Mouse (Mus musculus) left cerebral cortex, postnatal 36 days (tissue): Measurements from ENCODE around the gene Bag1. TPM values are rescaled to one million over a fixed set of nuclear protein-coding genes. Genes with fewer than 3 reads are reported as not detected.

ENCODE experiments used
- DNase-seq, 2 experiments: peaks; one replicate each; pipeline ENCODE4 v3.0.0; 2021 to 2022; ENCODE audit warnings: low spot score in 2 of 2, mixed read lengths in 1 of 2
- intact Hi-C: fragments of 180-260 bp; cut with DNase I; formaldehyde crosslinking; loops from one replicate; pipeline ENCODE4 v1.15.1; 2025
- total RNA-seq, 2 experiments: library from RNA; stranded (reverse); gene quantifications; 2 replicates each; pipeline ENCODE4 v1.2.3; 2021

Gene Bag1
- 100 to 1,000 TPM; 170 to 211 TPM for total RNA-seq

DNA sequence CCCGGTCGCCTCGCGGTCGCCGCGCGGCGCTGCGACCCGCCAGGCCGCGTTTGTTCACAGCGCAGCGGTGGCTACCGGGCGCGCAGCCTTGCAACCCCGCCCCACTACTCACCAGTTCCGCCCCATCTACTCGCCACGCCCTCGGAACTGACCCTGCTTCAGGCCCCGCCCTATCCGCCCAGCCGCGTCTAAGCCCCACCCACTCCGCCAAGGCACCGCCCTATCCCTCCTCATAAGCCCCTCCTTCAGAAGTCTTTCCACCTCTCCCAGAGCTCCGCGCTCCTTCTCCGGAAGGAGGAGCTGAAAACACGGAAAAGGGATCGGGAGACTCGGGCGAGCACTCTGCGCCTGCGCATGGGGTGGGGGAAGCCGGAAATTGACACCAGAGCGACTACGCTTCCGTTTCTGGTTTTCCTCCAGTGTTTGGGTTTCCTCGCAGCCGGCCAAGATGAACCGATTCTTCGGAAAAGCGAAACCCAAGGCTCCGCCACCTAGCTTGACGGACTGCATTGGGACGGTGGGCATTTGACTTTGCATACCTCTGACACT lies at the start of gene Bag1, which contains the start of gene Chmp5:
TSS of gene Bag1 (minus strand) at position 135 of the 549 bp plus-strand sequence.
TSS of gene Chmp5 (plus strand) at position 248 of the 549 bp plus-strand sequence.
- DNase-seq: peak; percentile 97 to 98
- intact Hi-C loops: loop anchor here (2.0 to 5.0 kb wide), 2 partner anchors 23 to 191 kb away; partner anchors contain the start of genes Nfx1 and Smu1

DNA sequence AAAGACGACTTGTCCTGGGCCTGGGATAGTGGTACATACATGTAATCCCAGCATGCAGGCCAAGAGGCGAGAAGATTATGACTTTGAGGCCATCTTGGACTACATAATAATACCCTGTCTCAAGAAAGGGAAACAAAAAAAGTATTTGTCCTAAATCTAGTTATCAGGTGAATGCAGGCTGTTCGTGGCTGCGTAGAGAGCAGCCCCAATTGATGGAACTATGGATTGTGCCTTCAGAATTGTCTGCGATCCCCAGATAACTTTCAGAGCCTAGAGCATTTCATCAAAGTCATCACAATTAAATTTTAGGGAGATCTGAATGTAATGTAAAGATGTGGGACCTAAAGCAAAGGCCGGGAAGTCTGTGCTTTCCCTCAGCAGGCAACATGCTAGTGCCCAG lies 48.2 kb upstream of the Bag1 start:
- intact Hi-C loops: no loop called here
- DNase-seq: no peak

DNA sequence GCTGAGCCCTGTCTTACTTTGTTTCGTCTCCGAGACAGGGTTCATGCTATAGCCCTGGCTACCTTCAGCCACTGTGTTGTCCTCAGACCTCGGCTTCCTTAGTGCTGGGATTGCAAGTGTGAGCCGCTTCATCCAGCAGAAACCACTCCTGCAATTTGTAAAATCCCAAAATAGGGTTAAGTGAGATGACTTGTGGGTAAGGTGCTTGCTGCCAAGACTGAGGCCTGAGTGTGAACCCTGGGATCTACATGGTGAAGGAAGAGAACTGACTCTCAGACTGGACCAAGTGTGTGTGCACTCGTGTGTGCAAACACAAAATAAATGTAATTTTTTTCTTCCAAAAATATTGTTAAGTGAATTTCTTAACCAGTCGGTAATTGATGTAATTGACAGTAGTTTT lies 41.5 kb upstream of the Bag1 start:
- no peak for DNase-seq
- intact Hi-C loops: no loop called here

DNA sequence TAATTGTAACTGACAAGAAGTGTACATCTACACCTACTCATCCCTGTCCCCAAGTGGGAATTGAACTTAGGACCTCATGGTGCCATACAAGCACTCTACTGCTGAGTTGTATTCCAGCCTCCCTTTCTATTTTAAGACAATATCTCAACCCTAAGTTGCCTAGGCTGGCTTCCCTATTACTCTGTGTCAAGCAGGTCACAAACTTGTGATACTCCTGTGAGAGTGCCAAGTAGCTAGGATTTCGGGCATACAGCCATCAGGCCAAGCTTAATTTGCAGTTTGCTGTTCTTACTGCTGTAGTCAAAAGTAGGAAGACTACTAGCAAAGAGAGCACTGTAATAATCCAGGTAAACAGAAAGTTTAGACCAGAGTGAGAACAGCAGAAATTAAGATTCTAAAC lies 35.6 kb upstream of the Bag1 start:
- intact Hi-C loops: no loop called here
- no peak for DNase-seq

DNA sequence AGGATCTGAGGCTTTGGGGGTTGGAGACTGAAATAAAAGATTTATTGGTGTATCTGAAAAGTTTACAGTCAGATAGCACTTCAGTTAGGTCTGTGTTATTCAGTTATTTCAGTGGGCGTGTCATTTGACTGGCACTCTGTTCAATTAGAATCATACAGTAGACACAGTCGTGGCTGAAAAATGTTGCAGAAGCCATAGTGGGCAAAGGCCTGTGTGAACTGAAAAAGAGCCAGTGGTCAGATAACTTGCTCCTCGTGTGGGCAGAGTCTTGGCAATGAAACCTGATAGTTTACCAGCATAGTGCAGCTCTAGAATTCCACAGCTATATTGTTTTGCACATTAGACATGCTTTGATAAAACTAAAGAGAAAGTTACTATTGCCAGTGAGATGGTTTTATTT lies 34.4 kb upstream of the Bag1 start:
- intact Hi-C loops: no loop called here

DNA sequence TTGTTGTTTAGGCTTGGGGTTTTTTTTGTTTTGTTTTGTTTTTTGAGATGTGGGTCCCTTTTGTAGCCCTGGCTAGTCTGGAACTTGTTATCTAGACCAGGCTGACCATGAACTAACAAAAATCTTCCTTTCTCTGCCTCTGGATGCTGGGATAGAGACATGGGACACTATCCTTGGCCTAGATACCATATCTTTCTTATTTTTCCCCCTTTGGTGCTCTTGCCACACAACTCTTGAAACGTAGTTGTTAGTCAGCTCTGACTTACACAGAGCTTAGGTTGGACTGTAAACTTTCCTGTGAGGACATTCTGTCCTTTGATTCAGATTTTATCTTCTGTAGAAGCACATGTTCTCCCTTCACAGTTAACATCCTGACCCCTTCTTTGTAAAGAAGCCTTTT lies 31.3 kb upstream of the Bag1 start:
- intact Hi-C loops: no loop called here
- DNase-seq: no peak

More for the DNA sequence above, 34.4 kb upstream of the Bag1 start:
- DNase-seq: no peak

DNA sequence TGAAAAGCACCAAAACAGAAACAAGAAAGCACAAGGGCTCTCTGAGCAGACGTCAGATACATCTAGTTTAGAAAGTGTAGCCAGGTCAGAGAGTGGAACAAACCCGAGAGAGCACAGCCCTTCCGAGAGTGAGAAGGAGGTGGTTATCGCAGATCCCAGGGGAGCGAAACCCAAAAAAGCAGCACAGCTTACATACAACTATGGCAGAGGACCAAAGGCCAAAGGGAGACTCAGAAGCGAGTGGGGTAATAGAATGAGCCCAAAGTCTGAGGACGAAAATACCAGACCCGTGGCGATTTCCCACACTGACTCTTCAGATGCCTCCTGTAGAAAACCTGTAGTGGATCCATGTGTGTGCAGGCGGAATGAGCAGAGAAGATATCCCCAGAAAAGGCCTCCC lies 28.6 kb upstream of the Bag1 start:
- no peak for DNase-seq
- intact Hi-C loops: no loop called here

DNA sequence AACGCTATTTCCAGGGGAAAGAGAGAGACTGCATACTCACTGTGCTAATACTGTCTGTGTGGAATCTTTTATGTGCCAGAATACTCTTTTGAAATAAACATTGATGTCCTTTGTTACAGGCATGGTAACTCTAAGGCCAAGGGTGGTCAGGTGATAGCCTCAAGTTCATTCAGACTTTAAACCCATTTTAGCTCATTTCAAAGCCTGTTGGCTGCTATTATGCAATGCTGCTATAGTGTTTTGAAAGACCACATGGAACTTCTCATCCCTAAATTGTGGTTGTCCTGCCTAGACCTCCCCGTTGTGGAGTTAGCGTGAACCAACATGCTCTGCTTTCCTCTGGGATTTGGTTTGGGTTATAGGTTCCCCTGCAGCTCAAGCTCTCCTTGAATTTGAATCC lies 27.6 kb upstream of the Bag1 start:
- intact Hi-C loops: no loop called here

DNA sequence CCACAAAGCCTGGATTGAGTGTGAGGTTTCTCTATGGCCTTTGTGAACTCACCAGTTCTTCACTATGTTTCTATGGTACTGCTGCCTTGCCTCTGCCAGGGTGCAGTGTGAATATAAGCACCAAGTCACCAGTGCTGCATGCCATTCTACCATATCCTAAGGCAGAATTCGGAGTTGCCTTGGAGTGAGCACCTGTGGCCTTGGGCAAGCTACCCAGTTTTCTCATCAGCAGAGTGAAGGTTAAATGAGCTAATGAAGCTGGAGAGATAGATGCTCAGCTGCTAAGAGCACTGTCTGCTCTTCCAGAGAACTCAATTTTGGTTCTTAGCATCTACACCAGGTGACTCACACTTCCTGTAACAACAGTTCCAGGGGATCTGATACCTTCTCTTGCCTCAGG lies 25.9 kb upstream of the Bag1 start:
- DNase-seq: no peak
- intact Hi-C loops: no loop called here

More for the DNA sequence above, 27.6 kb upstream of the Bag1 start:
- DNase-seq: no peak

DNA sequence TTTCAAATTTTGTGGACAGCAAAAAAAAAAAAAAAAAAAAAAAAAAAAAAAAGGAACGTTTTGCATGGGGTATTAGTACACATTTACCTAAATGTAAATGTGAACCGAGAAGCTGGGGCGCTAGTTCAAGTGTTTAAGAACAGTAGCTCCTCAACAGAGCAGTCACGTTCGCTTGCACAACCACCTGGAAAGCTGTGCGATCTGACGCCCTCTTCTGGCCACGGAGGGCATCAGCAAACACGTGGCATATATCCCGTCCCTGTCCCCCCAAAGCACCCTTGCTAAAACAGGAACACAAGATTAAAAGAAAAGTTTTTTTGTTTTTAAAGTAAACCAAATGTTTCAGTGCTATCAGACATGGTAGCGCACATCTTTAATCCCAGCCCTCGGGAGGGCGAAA lies 23.6 kb upstream of the Bag1 start:
- no peak for DNase-seq
- intact Hi-C loops: loop anchor here (2.0 kb wide), 1 partner anchor 23 kb away; the partner anchor contains the start of genes Bag1 and Chmp5

DNA sequence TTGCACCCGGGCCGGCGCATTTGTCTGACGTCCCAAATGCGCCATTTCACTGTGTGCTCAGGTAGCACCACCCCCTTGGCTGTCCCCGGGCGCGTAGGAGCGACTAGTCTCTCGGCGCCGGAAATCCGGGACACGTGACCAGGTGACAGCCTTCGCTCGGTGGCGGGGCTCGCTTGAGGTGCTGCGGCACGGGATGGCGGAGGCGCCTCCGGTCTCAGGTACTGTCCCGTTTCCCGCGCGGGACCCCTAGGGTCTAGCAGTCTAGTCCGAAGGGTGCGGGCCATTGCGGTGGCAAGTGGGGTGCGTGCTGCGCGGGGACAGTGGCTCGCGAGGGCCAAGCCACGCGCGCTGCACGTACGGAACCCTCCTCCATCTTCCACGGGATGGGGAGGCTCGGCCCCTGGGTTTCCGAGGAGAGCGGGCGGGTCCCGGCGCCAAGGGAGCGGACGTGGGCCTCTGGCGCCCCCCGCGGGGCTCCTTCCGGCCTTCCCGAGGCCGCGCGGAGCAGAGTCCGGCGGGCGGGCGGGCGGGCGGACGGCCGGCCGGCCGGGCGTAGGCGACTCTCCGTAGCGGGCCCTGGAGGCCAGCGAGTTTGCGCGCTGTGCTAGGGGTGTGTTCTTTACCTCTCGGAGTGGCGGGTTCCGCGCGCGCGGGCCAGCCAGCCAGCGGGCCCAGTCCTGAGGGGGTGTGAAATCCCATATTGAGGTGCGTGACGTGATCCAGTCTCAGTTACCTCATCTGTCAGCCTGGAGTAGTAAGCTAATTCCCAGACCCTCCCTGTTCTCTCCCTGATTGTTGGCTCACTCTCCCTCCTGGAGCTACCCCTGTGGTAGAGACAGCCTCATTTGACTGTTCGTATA lies 23.0 kb upstream of the Bag1 start, which contains the start of gene Nfx1:
TSS of gene Nfx1 (plus strand) at position 65 of the 860 bp plus-strand sequence.
- DNase-seq: peak; percentile 96 to 97

DNA sequence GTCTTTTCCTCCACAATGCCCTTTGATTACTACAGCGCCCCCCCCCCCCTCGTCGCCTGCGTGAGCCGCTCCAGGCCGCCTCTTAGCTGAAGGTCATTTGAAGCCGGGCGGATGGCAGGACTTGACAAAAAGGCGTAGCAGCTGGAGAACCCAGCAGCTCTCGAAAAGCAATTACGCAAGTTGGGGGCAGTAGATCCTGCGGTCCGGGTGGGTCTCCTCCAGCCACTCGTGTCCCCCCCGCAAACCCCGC lies 22.4 kb upstream of the Bag1 start:
- intact Hi-C loops: loop anchor here (2.0 kb wide), 1 partner anchor 22 kb away; the partner anchor contains the start of genes Bag1 and Chmp5
- DNase-seq: no peak

More for the DNA sequence above, 23.0 kb upstream of the Bag1 start, which contains the start of gene Nfx1:
- intact Hi-C loops: loop anchor here (2.0 kb wide), 1 partner anchor 22 kb away; the partner anchor contains the start of genes Bag1 and Chmp5

DNA sequence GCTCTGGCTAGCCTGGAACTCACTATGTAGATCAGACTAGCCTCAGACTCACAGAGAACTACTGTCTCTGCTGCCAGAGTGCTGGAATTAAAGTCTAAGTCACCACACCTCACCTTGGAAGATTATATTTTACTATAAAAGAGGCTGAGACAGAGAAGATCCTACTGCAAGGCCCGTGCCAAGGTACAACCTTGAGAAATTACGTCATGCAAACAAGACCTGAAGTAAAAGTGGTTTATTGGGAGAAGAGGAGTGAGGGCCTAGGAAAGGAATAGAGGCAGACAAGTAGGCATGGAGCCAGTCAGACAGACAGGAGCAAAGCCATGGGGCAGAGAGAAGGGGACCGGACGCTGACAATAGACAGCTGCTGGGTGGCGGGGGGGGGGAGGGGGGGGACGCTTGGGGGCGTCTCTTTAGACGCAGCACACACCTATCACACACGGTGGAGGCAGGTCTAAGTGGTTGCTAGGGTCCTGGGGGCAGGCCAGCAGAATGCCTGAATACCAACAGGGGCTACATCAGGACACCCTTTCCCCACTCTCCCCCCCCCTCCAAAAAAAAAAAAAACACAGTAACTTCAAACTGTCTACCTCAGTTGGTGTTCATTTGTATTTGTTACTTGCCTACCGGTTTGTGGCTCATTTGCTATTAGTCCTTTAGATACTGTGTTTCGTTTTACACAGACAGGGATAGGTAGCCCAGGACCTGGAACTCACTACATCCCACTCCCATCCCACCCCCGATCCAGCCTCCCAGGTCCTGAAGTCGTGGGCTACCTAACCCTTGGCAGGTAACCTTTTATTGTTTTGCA lies 21.9 kb upstream of the Bag1 start:
- intact Hi-C loops: loop anchor here (2.0 kb wide), 1 partner anchor 21 kb away; the partner anchor contains the start of genes Bag1 and Chmp5
- DNase-seq: no peak

DNA sequence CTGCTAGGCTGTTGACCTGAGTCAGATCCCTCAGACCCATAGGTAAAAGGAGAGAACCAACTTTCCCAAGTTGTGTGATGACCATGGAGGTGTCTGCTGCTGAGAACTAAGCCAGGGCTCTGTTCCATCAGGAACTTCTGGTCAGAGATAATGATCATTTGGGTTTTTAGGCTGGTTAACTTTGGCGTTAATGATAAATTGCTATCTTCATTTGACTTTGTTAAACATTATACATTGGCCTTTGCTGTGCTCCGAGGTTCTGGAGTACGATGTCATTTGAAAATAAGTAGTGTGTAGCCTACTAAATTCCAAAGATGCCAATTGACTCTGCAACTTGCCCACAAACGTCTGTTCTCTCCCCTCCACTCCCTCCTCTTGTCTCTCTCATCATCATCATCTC lies 21.1 kb upstream of the Bag1 start:
- DNase-seq: no peak
- intact Hi-C loops: no loop called here

DNA sequence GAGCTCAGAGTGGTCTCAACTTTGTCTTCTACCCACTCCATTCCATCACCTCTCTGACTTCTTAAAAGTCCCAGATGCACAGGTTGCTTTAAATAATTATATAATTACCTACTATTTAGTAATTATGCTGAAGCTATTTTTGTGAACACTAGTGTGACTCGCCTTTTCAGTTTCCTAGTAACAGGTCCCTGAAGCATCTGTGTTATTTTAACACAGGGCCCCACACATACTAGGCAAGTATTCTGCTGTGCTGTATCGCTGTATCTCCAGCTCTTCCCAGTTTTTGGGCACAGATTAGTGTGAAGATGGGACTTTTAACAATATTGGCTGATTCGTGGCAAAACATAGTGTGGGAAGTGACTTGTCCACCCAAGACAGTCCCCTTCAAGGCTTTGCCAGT lies 15.4 kb upstream of the Bag1 start:
- intact Hi-C loops: no loop called here
- no peak for DNase-seq

DNA sequence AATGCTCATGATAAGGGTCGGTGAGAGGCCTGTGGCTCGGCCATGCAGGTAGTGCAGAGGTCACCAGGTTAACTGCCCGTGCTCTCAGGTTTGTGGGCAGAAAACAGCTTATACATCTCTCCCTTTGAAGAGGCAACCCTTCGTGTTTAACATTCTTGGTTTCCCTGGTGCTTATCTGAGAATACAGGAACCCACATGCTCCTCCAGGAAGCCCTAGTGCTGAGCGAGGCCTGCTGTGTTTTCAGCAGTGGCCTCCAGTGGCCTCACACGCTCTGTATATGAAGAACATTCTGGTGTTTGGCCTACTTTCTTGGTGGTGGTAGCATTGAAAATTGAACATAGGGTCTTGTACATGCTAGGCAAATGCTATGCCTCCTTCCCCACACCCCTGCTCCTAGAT lies 7.8 kb upstream of the Bag1 start:
- no peak for DNase-seq
- intact Hi-C loops: no loop called here

DNA sequence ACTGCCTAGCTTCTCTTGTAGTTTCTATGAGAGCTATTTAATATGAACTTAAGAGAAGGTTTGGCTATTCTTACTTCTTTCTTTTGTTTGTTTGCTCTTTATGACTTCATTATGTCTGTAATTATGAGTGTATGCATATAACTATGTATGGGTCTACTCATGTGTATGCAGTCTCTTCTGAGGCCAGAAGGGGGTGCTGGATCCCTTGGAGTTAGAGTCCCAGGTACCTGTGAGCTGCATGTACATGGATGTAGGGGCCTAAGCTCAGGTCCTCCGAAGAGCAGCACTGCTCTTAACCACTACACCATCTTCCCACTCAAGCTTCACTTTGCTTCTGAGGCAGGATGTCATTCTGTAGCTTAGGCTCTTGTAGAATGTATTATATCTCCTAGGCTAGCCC lies 5.4 kb upstream of the Bag1 start:
- no peak for DNase-seq
- intact Hi-C loops: no loop called here

DNA sequence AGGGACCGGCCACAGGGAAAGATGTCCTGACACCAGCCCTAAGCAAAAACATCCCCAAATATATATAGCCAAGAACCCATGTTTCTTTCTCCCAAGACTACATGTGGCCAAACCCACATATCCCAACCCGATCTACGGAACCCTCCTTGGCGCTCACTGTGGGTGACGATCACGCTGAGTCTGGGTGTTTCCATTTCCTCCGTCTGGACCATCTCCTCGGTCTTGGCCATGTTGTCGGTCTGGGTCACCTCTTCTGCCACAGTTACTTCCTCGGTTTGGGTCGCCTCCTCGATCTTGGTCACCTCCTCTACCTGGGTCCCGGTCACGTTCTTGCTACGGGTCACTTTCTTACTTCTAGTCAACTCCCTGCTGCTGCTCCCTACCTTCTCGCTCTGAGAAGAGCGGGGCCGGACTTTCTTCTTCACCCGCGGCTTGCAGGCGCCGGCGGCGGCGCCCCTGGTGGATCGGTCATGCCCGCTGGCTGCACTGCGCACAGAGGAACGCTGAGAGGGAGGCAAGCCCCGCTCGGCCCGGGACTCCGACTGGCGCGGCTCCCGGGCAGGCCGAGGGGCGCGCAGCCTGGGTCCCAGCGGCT lies 432 bp downstream of the Bag1 start:
- intact Hi-C loops: loop anchor here (2.0 to 5.0 kb wide), 2 partner anchors 23 to 190 kb away; partner anchors contain the start of genes Nfx1 and Smu1
- DNase-seq: no peak

DNA sequence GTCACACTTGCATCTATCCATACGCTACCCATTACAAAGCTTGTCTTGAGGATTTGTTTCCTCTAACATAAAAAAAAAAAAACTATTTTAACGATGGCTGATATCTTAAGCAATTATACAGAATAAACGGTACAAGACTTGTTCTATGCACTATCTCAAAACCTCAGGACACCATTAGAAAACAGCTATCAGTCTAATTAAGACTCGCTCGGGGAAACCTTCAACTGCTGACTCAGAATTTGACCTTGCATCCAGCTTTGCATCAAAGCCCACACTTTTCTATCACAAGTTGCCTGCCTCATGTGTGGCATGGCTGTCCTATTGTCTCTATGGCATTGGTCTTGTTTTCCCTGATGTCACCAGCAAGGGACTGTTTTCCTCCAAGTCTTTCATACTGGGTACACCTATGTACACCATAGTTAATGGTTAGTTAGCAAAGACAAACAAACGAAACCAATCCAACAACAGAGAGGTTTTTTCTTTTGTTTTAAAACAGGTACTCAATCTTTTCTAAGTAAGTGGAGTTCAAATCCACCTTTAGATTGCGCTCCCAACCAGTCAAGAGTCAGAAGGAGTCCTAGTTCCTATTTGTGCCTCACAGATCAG lies 1.5 kb downstream of the Bag1 start:
- no peak for DNase-seq
- intact Hi-C loops: loop anchor here (5.0 kb wide), 1 partner anchor 189 kb away; the partner anchor contains the start of gene Smu1
